Mouse (Mus musculus) frontal cortex, adult (tissue): Measurements from ENCODE around the gene Arid5b.

ENCODE experiments used
- ATAC-seq: cut with Nextera tagmentation; 2 replicates; pipeline ENCODE4 v1.9.2; 2017; ENCODE audit warnings: mild to moderate bottlenecking, moderate library complexity, mixed read lengths; ENCODE audit not compliant: low TSS enrichment

Gene Arid5b

DNA sequence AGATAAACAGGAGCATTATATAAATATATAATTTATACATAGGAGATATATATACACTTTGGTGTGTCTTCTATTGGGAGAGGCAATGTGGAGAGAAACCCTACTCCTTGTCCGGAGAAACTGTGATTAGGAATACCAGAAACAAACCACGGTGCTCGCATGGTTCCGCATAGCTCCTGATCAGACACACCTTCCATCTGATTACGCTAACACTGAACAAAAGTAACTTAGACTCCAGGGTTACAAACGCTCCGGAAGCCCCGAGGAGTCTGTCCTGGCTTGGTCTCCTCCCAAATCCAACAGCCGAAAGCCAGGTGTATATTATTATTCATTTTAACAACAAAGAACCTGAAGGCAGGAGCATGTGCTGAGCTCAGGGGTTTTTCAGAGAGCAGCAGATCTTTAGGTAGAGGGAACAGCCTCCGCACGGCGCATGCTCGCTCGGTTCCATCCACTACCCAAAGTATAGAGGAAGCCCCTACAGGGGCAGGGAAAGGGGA lies 41.5 kb downstream of the Arid5b start:
- ATAC-seq: no peak

DNA sequence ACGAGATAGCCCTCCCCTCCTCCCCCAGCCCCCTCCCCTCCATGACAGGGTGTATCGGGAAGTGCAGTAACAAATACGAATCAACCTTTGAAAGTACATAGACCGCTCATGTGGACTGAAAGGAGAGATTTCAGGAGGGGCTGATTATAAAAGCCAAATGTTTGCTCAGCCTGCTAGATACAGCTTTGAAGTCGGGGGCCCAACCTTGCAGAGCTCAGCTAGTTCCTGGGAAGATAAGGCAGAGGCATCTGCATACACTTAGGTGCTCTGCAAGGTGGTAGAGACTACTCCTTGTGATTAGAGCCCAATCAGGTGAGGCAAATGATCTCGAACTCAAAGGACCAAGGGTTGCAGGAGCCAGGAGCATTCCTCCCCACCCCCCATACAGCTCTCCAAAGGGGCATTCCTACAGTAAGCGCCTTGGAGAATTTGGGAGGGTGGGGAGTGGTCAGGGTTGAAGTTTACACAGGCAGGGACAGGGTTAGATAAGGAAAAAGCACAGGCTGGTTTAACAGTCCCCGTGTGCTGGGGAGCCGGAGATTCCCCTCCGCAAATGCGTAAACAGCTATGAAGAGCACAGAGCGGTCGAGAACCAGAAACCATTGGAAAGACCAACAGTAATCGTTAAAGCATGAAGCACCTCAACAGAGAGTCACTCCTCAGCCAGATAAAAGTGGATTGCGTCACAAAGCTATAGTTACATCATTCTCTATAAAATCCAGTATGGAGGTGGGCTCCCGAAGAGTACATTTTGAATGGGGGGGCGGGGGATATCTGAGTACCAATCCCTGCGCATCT lies 47.0 kb downstream of the Arid5b start:
- ATAC-seq: no peak

DNA sequence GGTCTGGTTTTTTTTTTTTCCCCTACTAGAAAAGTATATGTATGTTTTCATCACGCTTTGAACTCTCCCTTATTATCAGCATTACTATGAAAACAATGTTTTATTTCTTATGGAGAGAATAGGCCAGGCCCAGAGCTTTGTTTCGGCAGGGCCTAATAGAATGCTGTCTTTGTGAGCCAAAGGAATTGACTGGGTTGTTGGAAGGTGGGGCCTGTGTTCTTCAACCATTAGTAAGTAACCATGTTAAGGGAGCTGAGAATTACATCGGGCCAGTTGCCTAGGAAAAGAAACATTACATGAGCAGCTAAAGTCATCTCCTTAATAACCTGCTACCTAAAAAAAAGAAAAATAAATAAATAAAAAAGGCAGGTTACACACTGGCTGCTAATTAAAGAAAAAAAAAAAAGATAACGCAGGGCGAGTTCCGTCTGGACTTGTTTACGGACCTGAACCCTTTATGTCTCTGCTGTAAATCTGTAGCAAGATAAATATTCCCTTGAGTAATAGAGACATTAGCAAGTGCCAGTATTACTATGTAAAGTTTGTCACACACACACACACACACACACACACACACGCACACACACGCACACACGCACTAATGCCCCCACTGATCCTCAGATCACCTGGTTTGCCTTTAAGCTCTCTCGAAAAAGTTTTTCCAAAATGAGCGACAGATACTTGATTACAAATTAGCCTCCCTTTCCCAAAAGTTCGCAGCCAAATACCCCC lies 47.7 kb downstream of the Arid5b start:
- ATAC-seq: no peak

DNA sequence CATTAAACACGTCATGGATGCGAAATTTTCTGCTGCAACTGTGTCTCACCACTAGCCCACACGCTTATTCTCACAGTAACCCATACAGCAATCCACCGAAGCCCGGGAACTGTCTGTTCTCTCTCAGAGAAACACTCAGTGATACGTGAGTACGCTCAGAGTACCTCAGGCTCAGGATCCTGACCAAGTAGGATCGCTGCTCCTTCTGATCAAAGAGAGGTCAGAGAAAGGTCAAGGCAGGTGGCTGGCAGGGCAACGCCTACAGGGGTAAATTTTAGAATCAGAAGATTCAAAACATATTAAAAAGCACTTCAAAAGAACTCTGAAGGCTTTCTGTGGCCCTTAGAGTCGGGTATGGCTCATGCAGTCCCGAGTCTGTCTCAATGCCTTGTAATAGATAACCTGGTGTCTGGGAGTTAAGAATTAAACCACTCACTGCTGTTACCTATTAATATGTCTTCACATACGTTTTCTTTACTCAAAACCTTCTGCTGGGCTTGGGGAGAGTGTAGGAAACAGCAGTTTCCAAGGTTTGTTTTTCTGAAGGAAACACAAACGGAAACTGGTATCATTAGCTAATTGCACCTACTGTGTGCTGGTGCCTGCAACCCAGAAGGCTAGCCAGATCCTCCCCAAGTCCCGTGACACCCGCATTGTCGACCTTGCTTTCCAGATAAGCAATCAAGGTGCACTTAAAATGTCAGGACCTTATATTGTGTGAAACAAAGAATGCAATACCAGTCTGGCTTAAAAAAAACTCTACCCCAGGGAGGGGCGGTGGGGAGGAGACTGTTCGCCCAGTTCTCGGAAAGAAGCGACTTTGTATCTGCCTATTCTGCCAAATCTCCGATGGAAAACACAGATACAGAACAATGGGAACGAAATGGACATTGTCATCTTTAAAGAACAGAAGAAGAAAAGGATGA lies 48.6 kb downstream of the Arid5b start:
- no peak for ATAC-seq

DNA sequence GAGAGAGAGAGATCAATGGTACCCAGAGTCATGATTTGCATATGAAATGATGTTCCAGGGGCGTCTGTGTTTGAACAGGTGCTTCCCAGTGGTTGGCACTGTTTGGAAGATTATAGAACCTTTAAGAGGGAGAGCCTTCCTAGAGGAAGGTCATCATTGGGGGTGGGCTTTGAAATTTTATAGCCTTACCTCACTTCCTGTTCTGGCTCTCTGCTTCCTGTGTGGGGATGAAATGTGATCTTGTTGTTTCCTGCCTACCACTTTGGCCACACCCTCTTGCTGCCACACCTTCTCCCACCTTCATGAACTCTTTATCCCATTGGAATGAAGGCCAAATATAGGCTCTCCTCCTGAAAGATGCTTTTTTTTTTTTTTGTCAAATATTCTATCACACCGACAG lies 55.9 kb downstream of the Arid5b start:
- ATAC-seq: no peak

DNA sequence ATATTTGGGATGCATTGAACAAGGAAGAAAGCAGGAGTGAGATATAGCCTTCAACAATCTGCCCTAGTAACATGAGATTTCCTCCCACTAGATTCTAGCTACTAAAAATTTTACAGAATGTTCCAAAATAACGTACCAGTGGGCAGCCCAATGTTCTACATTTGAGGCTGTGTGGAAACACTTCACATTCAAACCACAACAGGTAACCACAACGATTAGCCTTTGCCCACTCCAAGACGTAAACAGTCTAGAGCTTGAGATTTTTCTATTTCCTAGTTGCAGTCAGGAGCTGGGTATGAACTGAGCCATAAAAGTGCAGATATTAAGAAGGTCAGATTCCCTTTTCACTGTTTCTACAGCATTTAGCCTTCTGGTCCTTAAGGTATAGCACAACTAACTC lies 56.5 kb downstream of the Arid5b start:
- ATAC-seq: peak; percentile 80

DNA sequence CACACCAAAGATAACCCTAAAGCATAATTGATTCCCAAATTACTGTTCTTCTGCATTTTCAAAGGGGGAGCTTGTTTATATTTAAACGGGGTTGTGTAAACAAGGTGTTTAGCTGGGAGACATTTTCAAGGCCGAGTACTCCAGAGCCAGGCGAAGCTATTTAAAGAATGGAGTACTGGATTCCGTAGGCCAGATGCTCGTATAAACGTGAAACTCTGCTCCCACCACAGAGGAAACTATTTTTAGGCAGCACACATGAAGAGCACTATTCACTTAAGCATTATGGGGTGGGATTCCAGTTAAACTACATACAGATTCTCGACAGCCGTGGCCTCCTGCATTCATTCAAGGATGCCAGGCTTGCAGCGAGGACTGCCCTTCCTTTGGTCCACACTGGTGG lies 59.2 kb downstream of the Arid5b start:
- ATAC-seq: peak; percentile 50

DNA sequence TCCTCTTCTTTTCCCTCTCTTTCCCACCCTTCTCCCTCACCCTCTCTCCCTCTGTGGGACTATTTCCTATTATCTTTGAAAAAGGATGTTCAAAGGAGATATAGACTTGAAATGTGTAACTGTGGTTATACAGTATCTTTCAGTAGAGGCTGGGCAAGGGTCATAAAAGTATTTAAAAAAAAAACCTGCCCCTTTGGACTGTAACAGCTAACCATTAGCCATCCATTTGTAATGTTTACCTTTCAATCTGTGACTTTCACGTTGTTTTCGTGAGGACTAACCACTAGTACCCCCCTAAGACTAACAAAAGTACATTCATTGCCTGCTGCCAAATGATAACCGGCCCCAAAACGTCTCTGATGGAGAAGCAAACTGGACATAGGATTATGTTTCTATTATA lies 59.9 kb downstream of the Arid5b start:
- no peak for ATAC-seq

DNA sequence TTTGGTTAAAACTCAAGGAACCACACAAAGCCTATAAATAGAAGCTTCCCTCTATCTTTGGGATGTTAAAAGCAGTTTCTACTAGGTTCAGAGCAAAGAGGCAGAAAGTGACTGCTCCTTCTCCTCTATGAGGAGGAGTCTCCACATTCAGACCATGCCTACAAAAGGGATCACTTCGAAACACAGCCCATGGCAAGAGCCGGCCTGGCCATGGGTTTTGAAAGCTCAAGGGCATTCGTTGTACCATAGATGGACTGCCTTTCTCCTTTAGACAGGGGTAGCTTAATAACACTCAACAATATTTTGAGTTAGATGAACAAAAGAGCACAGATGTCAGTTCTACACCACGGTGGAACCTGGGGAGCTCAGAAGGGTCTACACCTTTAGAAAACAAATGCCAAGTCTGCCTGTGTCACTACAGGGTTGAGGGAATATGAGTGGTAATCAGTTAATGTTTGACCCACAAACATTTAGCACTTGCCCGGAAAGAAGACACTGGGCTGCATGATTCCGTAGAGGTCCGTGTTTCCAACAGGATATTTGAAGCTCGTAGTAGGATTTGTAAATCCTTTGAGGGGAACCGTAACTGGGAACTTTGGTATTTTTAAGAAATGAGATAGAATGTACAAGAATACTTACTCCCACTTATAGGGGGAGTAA lies 63.6 kb downstream of the Arid5b start:
- no peak for ATAC-seq

DNA sequence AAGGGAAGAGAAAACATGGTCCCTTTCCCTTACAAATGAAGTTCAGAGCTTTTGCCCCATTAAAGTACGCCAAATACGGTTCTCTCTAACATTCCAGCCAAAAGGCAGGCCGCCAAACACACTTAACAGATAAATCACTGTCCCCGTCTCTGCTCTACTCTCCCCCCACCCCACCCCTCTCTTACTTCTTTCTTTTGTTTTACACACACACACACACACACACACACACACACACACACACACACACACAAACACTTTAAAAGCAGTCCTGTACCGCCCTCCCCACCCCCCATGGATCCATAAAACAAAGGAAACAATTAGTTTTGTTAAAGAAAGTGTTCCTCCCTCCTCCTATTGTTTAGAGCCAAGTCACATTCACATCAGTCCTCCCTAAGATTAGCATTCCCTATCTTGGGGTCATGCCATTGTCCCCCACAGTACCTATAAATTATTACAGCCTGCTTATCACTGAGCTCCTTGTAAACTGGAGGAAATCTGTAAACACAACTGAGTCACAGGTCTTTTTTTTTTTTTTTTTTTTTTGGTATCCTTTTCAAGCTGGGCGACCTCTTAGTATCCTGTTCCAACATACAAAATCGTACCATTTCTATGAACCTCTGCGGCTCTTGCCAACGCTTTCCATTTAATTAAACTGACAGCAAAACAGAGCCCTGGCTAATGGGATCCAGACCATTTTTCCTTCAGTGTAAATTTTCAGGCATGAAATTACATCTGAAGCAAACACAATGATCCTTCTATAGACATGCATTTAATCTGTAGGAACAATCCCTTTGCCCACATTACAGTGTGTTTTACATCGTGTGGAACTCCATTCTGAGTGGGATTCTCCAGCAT lies 66.3 kb downstream of the Arid5b start:
- ATAC-seq: no peak

DNA sequence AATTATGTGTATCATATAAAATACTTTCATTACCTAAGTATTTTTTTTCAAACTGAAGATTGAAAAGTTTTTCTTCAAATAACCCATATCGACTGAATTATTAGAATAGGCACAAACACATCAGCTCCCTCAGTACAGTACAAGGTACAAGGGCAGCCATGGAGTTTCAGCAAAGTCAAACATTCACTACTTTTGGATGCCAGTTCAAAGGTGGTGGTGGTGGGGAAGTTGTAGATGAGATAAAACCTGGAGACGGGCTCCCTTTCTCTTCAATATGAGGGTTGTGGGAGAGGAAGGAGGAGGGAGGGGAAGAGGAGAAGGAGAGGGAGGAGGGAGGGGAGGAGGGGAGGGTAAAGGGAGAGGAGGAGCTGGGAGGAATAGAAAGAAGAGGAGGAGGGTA lies 67.0 kb downstream of the Arid5b start:
- ATAC-seq: no peak

DNA sequence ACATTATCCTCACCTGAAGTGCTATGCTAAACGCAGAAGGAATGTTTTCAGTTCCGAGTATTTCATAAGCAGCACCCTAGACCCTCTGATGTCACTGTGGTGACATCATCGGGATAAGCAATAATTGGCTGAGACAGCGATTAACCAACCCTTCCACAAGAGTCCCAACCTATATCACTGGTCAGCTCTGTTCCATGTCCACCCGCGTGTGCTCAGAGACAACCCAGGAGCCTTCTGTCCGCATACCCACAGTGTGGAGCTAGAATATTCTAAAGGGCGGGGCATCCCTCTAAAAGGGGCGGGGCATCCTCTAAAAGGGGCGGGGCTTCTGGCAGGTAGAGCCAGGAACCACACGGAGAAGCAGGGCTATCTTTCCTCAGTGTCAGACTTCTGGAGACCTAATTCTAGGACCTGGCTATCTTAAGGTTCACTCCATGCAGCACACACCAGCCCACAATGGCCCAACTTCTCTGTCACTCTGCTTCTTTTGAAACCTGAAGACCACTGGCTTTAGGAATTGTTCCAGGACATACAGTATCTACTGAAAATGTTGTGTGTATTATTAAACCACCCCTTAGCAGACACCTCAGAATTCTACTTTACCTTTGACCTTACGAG lies 68.4 kb downstream of the Arid5b start:
- ATAC-seq: no peak

DNA sequence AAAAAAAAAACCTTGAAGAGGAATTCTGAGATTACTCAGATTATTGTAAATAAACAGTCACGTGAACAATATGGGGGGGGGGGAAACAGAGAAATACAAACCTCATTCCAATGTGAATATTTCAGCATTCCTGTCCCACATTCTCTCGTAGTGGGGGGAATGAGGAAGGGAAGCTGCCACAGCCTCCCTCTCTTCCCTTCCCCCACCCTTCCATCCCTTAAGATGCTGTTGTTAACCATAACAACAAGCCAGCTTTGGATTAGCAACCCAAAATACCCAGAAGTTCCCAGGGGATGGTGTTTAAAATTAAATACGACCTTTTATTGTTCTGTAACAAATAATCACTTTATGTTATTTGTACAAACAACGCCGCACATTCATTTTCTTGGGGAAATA lies 69.9 kb downstream of the Arid5b start:
- no peak for ATAC-seq

DNA sequence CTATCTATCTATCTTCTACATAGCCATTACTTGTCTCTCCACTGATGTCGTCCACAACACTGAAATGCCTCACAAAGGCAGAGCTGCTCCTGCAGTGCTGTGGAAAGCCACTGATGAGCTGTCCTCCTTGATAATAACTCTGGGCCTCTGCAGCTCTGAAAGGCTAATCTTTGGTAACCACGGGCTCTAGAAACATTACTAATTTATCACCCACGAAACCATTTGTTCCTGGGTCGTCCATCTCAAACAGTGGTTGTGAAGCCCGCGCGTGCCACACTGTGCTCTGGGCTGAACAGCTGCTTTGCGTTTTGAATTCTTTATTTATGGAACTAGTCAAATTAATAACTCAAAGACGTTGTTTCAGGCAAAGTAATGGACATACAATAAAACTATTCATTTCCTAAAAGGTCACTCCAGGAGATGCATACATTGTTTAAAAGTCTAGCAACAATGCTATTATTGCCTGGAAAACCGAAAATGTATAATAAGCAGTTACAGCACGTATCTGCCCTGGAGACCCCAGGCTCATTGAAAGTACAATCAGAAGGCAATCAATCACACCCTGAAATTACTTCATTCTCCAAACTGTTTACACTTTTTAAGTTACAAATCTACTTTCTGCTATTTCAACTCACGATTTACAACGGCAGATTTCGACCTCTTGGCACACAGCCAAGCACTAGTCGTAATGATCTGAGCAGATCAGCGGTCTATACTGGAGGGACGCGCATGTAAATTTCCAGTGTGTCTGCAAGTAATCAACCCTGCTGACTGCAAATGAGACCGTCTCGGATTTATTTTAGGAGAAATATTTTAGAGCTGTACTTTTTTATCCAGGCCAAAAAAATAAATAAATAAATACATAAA lies 70.5 kb downstream of the Arid5b start:
- ATAC-seq: no peak

DNA sequence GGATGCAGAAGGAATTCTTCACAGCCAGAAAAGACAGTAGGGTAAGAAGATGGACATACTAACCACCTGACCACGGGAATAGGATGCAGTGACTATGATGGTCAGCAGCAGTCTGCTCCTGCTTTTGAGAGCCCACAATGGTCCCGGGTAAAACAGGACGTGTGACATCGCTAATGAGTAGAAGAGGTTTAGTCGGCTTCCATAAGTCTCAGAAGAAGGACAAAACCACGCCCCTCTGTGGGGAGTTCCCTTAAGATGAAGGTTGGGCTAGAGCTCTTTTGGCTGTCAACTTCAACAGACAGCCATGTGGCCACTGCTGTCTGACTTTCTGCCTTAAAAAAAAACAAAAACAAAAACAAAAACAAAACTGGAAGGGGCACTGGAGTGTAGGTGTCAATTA lies 74.1 kb downstream of the Arid5b start:
- no peak for ATAC-seq

DNA sequence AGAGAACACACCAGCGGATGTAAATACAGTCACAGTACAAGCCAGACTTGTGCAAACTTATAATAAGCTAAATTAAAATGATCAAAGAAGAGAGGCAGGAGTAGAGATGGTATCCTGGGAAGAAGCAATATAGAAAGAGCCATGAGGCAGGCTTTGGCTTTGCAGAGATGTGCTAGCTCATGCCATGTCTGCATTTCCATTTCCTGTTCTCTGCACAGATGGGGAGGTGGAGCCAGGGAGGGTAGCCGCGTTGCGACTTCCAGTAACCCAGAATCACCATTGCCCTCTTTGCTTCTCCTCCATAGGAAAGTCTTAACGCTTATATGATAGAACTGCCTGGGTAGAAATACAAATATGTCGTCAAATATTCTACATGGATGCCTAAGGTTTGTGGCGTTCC lies 74.7 kb downstream of the Arid5b start:
- peak; percentile 53 for ATAC-seq

DNA sequence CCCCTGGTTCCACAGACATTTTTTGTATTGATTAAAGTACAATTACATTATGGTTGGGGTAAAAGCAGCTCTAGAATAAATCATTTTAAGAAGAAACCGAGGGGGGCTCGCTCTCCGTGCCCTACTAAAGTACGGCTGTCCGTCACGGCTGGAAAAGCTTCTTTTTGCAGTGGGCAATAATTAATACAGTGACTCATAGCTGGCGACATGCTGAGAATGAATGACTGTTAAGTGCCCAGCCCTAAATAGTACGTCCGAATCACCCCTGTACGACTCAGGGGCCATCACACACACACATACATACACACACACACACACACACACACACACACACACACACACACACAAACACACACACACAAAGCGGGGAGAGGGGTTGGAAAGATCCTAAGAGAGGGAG lies 75.2 kb downstream of the Arid5b start:
- ATAC-seq: 0 out of 2 replicates have a peak, but pooled peaks have one; percentile 9

DNA sequence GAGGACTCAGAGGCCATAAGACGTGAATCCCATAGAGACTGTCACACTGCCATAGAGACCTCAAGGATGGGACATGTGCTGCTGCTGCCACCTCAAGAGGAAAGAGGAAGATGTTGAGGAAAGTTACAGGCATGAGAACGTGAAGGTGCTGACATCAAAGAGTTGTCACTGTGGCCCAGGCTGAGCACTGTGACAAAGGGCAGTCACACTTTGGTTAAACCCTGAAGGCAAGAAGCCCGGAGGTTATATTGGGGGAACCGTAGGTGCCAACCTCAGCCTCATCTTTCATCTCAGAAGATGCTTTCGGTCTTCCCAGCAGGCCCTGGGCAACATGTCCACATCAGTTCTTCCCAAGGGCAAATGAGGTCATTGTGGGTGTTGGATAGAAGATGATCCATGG lies 79.1 kb downstream of the Arid5b start:
- no peak for ATAC-seq

DNA sequence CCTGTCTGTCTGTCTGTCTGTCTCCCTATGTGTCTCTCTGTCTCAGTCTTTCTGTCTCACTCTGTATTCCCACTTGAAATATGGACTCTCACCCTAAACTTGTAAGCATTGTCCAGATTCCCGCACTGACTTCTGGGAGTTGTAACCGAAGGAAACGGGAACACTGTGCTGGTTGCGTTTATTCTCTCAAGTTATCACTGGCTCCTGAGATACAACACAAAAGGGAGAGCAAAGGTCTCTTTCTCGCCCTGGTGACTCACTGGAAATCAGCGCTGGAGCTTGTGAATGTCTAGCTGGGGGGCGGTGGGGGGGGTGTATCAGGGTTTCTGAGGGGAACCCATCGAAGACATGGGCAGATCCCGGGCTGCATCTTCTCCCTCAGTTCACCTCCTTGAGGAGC lies 82.2 kb downstream of the Arid5b start:
- ATAC-seq: no peak
